Mouse (Mus musculus) liver, embryonic 14.5 days (tissue): Measurements from ENCODE around the gene RPS10-NUDT3. TPM values are rescaled to one million over a fixed set of nuclear protein-coding genes. Genes with fewer than 3 reads are reported as not detected.

Experiments used
- ATAC-seq: fragments of 200-750 bp; cut with Nextera tagmentation; 2 replicates; pipeline ENCODE4 v1.8.0; 2017; ENCODE audit warnings: moderate number of reproducible peaks, mild to moderate bottlenecking, moderate library complexity; ENCODE audit not compliant: insufficient read depth
- DNase-seq, 3 experiments: peaks; one replicate each; pipeline ENCODE4 v3.0.0-alpha.2; 2012 to 2013; ENCODE audit warnings: low read depth in 3 of 3, low spot score in 3 of 3
- H3K27ac ChIP-seq: fragments of 300-500 bp; sonication (generic); 2 replicates; pipeline ENCODE4 v1.5.1; 2014; ENCODE audit warnings: moderate library complexity, mild to moderate bottlenecking, control low read depth, inconsistent platforms
- H3K27me3 ChIP-seq: fragments of 300-500 bp; sonication (generic); 2 replicates; pipeline ENCODE4 v1.6.1; 2014; ENCODE audit warnings: mild to moderate bottlenecking, low read length, moderate library complexity; ENCODE audit not compliant: control insufficient read depth, insufficient read depth
- H3K36me3 ChIP-seq: fragments of 300-500 bp; sonication (generic); replicated peaks from 2 replicates; pipeline ENCODE4 v1.6.1; 2014; ENCODE audit warnings: low read depth; ENCODE audit not compliant: control insufficient read depth, insufficient read depth
- H3K4me1 ChIP-seq, 2 experiments: fragments of 200-500 bp in 1 of 2; fragments of 300-500 bp in 1 of 2; sonication (generic) in 1 of 2; replicated peaks; 2 replicates each; pipeline ENCODE4 v1.6.1; 2012 to 2014; ENCODE audit warnings: antibody characterized with exemption in 1 of 2, inconsistent platforms in 1 of 2, low read length in 1 of 2; ENCODE audit not compliant: control insufficient read depth in 2 of 2, insufficient read depth in 2 of 2
- H3K4me2 ChIP-seq: fragments of 300-500 bp; sonication (generic); 2 replicates; pipeline ENCODE4 v1.6.1; 2014; ENCODE audit warnings: low read depth, mild to moderate bottlenecking, control low read depth, moderate library complexity
- H3K4me3 ChIP-seq, 2 experiments: fragments of 200-500 bp in 1 of 2; fragments of 300-500 bp in 1 of 2; sonication (generic) in 1 of 2; 2 replicates each; pipeline ENCODE4 v1.5.1; 2012 to 2014; ENCODE audit warnings: low read depth in 2 of 2, low read length in 2 of 2, mild to moderate bottlenecking in 2 of 2, control low read depth in 1 of 2, inconsistent platforms in 1 of 2, moderate library complexity in 1 of 2; ENCODE audit not compliant: insufficient read depth in 1 of 2
- H3K9ac ChIP-seq: fragments of 300-500 bp; sonication (generic); replicated peaks from 2 replicates; pipeline ENCODE4 v1.6.1; 2014; ENCODE audit warnings: mild to moderate bottlenecking, control low read depth, moderate library complexity
- H3K9me3 ChIP-seq: fragments of 300-500 bp; sonication (generic); 2 replicates; pipeline ENCODE4 v1.6.1; 2016; ENCODE audit warnings: low read length, mixed read lengths; ENCODE audit not compliant: control insufficient read depth
- CTCF ChIP-seq: IDR thresholded peaks from 2 replicates; pipeline ENCODE4 v1.5.1; 2016; ENCODE audit warnings: antibody characterized with exemption, low read depth, control low read depth
- EP300 ChIP-seq: IDR thresholded peaks from 2 replicates; pipeline ENCODE4 v1.6.1; 2016; ENCODE audit warnings: antibody characterized with exemption, low read depth
- WGBS: fragments of 180-500 bp; shearing (Covaris S2); extraction: QIAGEN DNeasy Blood & Tissue Kit; methylation state at CpG from one replicate; pipeline ENCODE4 v1.1.7; 2014; ENCODE audit not compliant: insufficient replicate concordance; 5-methylcytosine and 5-hydroxymethylcytosine counted together
- polyA plus RNA-seq, 2 experiments: library from polyadenylated mRNA; depleted of rRNA in 1 of 2; stranded (reverse) in 1 of 2; unstranded in 1 of 2; fragments of >200 nt; fragmentation: Nextera tagmentation in 1 of 2; extraction: Ambion mirVana in 1 of 2; gene quantifications; 2 replicates each; pipeline versions ENCODE4 v1.2.1 to v1.2.3; 2012 to 2014

The RPS10-NUDT3 gene
- polyA plus RNA-seq, 2 experiments = not detected

- no peak overlapping the region for H3K27ac ChIP-seq
Observed at GRCm38 (mm10) chr17:27600869-27601268, 34.2 kb downstream of the RPS10-NUDT3 start.

GRCm38 (mm10) chr17:27600286-27600685, 34.7 kb downstream of the RPS10-NUDT3 start:
- no peak for ATAC-seq
- no peak overlapping the region for H3K4me2 ChIP-seq
- no peak overlapping the region for H3K4me3 ChIP-seq
- TF ChIP-seq EP300 (no peak), CTCF (no peak)
- H3K9ac ChIP-seq = no peak overlapping the region
- no peak overlapping the region for H3K27ac ChIP-seq
- no peaks in the 10 kb centered on the region for H3K27me3 ChIP-seq
- H3K9me3 ChIP-seq = no peaks in the 10 kb centered on the region
- no peak for DNase-seq
- H3K36me3 ChIP-seq = no peaks in the 10 kb centered on the region; the same call in 1 of the 2 replicates
- 66% methylated on average over 3 of the region's 3 CpGs for WGBS
- peaks cover 5 to 21% of the 10 kb centered on the region in 2 experiments for H3K4me1 ChIP-seq

More at GRCm38 (mm10) chr17:27600869-27601268, 34.2 kb downstream of the RPS10-NUDT3 start:
- Histone ChIP-seq H3K27me3 (no peaks in the 10 kb centered on the region), H3K9me3 (no peaks in the 10 kb centered on the region), H3K9ac (no peak overlapping the region), H3K4me1 (peaks cover 5 to 22% of the 10 kb centered on the region in 2 experiments), H3K36me3 (no peaks in the 10 kb centered on the region; the same call in 1 of the 2 replicates), H3K4me3 (no peak overlapping the region), H3K4me2 (no peak overlapping the region)
- ATAC-seq (no peak), DNase-seq (no peak)
- WGBS = 59% methylated on average over 5 of the region's 5 CpGs
- TF ChIP-seq EP300 = no peak

- Histone ChIP-seq H3K36me3 (no peaks in the 10 kb centered on the region; the same call in 1 of the 2 replicates), H3K27ac (no peak overlapping the region), H3K4me3 (no peak overlapping the region), H3K9ac (no peak overlapping the region), H3K4me1 (peaks cover 0 to 3% of the 10 kb centered on the region in 2 experiments; a peak in 1 of 4 replicates), H3K4me2 (no peak overlapping the region), H3K27me3 (no peaks in the 10 kb centered on the region), H3K9me3 (no peaks in the 10 kb centered on the region)
- TF ChIP-seq EP300 = no peak
- TF ChIP-seq CTCF = no peak
- ATAC-seq (no peak), DNase-seq (no peak)
- WGBS = 83% methylated on average over 21 of the region's 21 CpGs
Observed at GRCm38 (mm10) chr17:27596376-27597190, 38.4 kb downstream of the RPS10-NUDT3 start.

GRCm38 (mm10) chr17:27595659-27596375, 39.2 kb downstream of the RPS10-NUDT3 start:
- Histone ChIP-seq H3K27me3 (no peaks in the 10 kb centered on the region), H3K9ac (no peak overlapping the region), H3K27ac (no peak overlapping the region), H3K4me1 (no peaks in the 10 kb centered on the region), H3K4me3 (no peak overlapping the region), H3K36me3 (no peaks in the 10 kb centered on the region; the same call in 1 of the 2 replicates), H3K4me2 (no peak overlapping the region), H3K9me3 (no peaks in the 10 kb centered on the region)
- no peak for DNase-seq
- TF ChIP-seq CTCF (no peak), EP300 (no peak)
- 76% methylated on average over 15 of the region's 15 CpGs for WGBS
- no peak for ATAC-seq

- Histone ChIP-seq H3K4me2 (no peak overlapping the region), H3K4me1 (peaks cover 0 to 5% of the 10 kb centered on the region in 2 experiments; a peak in 1 of 4 replicates), H3K36me3 (no peaks in the 10 kb centered on the region; the same call in 1 of the 2 replicates), H3K9me3 (no peaks in the 10 kb centered on the region), H3K9ac (no peak overlapping the region), H3K27ac (no peak overlapping the region), H3K27me3 (no peaks in the 10 kb centered on the region), H3K4me3 (no peak overlapping the region)
- ATAC-seq = no peak
- WGBS = 82% methylated on average over 7 of the region's 7 CpGs
- no peak for DNase-seq
- TF ChIP-seq CTCF (no peak), EP300 (no peak)
Observed at GRCm38 (mm10) chr17:27592565-27592910, 42.5 kb downstream of the RPS10-NUDT3 start.
